Mouse (Mus musculus) Patski (cell line): ENCODE measurements around the gene Hectd3. TPM values are rescaled to one million over a fixed set of nuclear protein-coding genes. Genes with fewer than 3 reads are reported as not detected.

Source experiments
- ATAC-seq: fragments of 100-300 bp; one replicate; pipeline ENCODE4 v1.8.0; 2021
- CTCF ChIA-PET: fragments of 350-600 bp; sonication (Branson Sonifier 250); formaldehyde crosslinking; loops from one replicate; lab custom pipeline; 2022; ENCODE audit warnings: inconsistent platforms; lab: Charles Lee
- POLR2A ChIA-PET: fragments of 350-600 bp; sonication (Branson Sonifier 250); formaldehyde crosslinking; loops from one replicate; lab custom pipeline; 2022; ENCODE audit warnings: antibody characterized with exemption, inconsistent platforms; lab: Charles Lee
- DNase-seq: peaks from one replicate; pipeline ENCODE4 v3.0.0-alpha.2; 2011; ENCODE audit warnings: low read depth, low spot score
- H3K27me3 ChIP-seq: fragments of 371-371 bp; one replicate; pipeline ENCODE4 v1.5.1; 2021
- CTCF ChIP-seq: fragments of 100-300 bp; IDR thresholded peaks from one replicate; pipeline ENCODE4 v1.5.1; 2021
- in situ Hi-C: fragments of 300-500 bp; cut with MboI; formaldehyde crosslinking; loops from 3 replicates; pipeline ENCODE4 v1.11.1; 2018; ENCODE audit warnings: low pct_unique_long_range_greater_than_20kb, mixed read lengths
- polyA plus RNA-seq: library from polyadenylated mRNA; unstranded; gene quantifications from one replicate; pipeline ENCODE4 v1.2.3, GENCODE M21; 2021

Gene Hectd3
- 14.4 TPM for polyA plus RNA-seq

GRCm38 (mm10) chr4:116995131-116995797 is at the start of gene Hectd3:
Gene Hectd3 (plus strand): TSS chr4:116995317.
- ATAC-seq (peak; percentile 41), DNase-seq (no peak)
- no peaks in the 10 kb centered on the region for H3K27me3 ChIP-seq
- CTCF ChIA-PET: interaction anchor here (1.1 to 3.7 kb wide), 6 partner anchors 9 to 151 kb away, joined by 3 to 23 read pairs (median 5); no protein-coding TSS in a partner anchor
- POLR2A ChIA-PET: interaction anchor here (0.7 to 1.0 kb wide), 2 partner anchors 153 to 172 kb away, joined by 3 read pairs; no protein-coding TSS in a partner anchor
- no peak for TF ChIP-seq CTCF
- in situ Hi-C loops: loop anchor here (5.0 kb wide), 1 partner anchor 147 kb away; no protein-coding TSS in a partner anchor

DNA sequence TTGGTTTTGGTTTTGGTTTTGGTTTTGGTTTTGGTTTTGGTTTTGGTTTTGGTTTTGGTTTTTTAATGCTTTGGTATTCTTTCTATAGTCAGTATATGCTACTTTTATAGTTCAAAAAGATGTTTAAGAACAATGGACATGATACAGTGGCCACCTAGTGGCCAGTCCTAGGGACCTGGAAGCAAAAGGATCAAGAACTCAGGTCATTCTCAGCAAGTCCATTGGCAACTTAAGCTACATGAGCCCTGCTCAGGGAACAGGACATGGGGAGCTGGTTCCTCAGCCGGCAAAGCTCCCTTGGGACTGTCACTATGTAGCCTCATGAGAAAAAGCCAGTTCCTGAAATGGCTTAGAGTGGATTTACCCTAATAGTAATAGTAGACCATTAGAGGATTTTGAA is 43.5 kb upstream of the Hectd3 start:
- CTCF ChIA-PET: interaction anchor here (0.8 to 1.7 kb wide), 4 partner anchors 9 to 24 kb away, joined by 3 to 5 read pairs (median 4); no protein-coding TSS in a partner anchor
- TF ChIP-seq CTCF: peak; percentile 57
- POLR2A ChIA-PET: interaction anchor here (1.0 kb wide), 1 partner anchor 125 kb away, joined by 3 read pairs; no protein-coding TSS in a partner anchor
- ATAC-seq (no peak), DNase-seq (no peak)
- peaks cover 22% of the 10 kb centered on the region for H3K27me3 ChIP-seq
- in situ Hi-C loops: no loop called here

DNA sequence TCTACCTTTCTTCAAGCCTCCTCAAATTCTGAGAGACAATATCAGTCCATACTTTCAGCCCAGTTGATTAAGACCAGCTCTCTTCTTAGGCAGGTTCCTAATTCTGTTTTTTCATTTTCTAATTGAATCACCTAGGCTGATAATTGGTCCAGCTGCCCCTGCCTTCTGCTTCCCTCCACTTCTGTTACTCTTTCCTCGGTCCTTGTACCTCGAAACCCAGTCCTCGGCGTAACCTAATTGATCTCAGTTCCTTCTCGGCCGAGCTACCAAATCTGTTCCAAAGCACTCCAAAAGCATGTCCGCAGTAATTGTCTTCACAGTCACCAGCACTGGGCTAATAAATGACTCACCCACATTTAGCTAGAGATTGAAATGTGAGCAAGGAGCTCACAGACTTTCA is 40.2 kb upstream of the Hectd3 start:
- ATAC-seq (no peak), DNase-seq (no peak)
- in situ Hi-C loops: no loop called here
- TF ChIP-seq CTCF: no peak
- ChIA-PET CTCF (interaction anchor here (1.0 kb wide), 1 partner anchor 128 kb away, joined by 3 read pairs; no protein-coding TSS in a partner anchor), POLR2A (interaction anchor here (1.0 to 1.8 kb wide), 2 partner anchors 18 to 59 kb away, joined by 4 read pairs; no protein-coding TSS in a partner anchor)
- peaks cover 15% of the 10 kb centered on the region for H3K27me3 ChIP-seq

DNA sequence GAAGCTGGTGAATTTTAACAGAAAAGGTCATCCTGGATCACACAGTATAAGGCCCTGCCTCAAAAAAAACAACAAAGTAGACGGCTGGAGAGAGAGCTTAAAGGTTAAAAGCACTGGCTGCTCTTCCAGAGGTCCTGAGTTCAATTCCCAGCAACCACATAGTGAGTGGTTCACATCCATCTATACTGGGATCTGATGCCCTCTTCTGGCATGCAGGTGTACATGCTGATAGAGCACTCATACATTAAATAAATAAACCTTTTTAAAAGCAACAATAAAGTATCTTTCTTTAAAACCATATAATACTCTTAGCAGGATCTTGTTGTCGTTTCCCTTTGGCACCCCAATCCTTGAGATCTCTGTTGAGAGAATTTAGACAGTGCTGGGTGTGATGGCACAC is 18.6 kb upstream of the Hectd3 start:
- H3K27me3 ChIP-seq: peaks cover 9% of the 10 kb centered on the region
- no peak for DNase-seq
- in situ Hi-C loops: no loop called here
- no peak for ATAC-seq
- TF ChIP-seq CTCF: peak; percentile 38
- CTCF ChIA-PET: interaction anchor here (0.6 to 0.7 kb wide), 2 partner anchors 148 to 164 kb away, joined by 3 to 4 read pairs; no protein-coding TSS in a partner anchor
- POLR2A ChIA-PET: no interaction called here

GRCm38 (mm10) chr4:116985681-116986080 is 9.4 kb upstream of the Hectd3 start:
- ChIA-PET POLR2A (no interaction called here), CTCF (no interaction called here)
- no peaks in the 10 kb centered on the region for H3K27me3 ChIP-seq
- TF ChIP-seq CTCF: no peak
- in situ Hi-C loops: no loop called here
- ATAC-seq: no peak
- DNase-seq: no peak

- no peak for DNase-seq
- POLR2A ChIA-PET: interaction anchor here (0.5 kb wide), 1 partner anchor 53 kb away, joined by 3 read pairs; no protein-coding TSS in a partner anchor
- in situ Hi-C loops: no loop called here
- CTCF ChIA-PET: interaction anchor here (1.5 kb wide), 1 partner anchor 159 kb away, joined by 3 read pairs; no protein-coding TSS in a partner anchor
- TF ChIP-seq CTCF: no peak
- H3K27me3 ChIP-seq: no peaks in the 10 kb centered on the region
- no peak for ATAC-seq
Observed at GRCm38 (mm10) chr4:116986400-116987121, 8.6 kb upstream of the Hectd3 start.

- no peak for TF ChIP-seq CTCF
- ATAC-seq: no peak
- H3K27me3 ChIP-seq: no peaks in the 10 kb centered on the region
- ChIA-PET CTCF (interaction anchor here (1.5 kb wide), 1 partner anchor 159 kb away, joined by 3 read pairs; no protein-coding TSS in a partner anchor), POLR2A (interaction anchor here (0.5 kb wide), 1 partner anchor 52 kb away, joined by 3 read pairs; no protein-coding TSS in a partner anchor)
- in situ Hi-C loops: no loop called here
- no peak for DNase-seq
Observed at GRCm38 (mm10) chr4:116987122-116987456, 8.0 kb upstream of the Hectd3 start.

DNA sequence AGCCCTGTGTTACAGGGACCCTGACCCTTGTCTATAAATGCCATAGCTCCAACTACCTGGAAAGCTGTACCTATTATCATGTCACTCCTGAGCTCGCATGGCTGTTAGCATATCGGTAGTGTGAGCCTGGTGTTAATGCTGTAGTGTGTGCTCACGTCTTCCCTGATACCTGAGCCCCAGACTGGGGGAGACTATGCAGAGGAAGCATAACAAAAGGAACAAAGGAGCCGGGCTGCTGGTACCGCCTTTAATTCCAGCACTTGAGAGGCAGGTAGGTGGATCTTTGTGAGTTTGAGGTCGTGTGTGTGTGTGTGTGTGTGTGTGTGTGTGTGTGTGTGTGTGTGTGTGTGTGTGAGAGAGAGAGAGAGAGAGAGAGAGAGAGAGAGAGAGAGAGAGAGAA is 5.4 kb upstream of the Hectd3 start:
- ChIA-PET CTCF (interaction anchor here (1.0 to 1.3 kb wide), 2 partner anchors 162 to 163 kb away, joined by 3 read pairs; no protein-coding TSS in a partner anchor), POLR2A (interaction anchor here (0.9 kb wide), 1 partner anchor 143 kb away, joined by 3 read pairs; no protein-coding TSS in a partner anchor)
- TF ChIP-seq CTCF: no peak
- ATAC-seq (no peak), DNase-seq (no peak)
- no peaks in the 10 kb centered on the region for H3K27me3 ChIP-seq
- in situ Hi-C loops: loop anchor here (5.0 kb wide), 2 partner anchors 167 to 272 kb away; partner anchors contain the start of gene Hpdl

- ATAC-seq: no peak
- no peak for TF ChIP-seq CTCF
- POLR2A ChIA-PET: no interaction called here
Observed at GRCm38 (mm10) chr4:116991366-116991765, 3.8 kb upstream of the Hectd3 start.

More at GRCm38 (mm10) chr4:116991366-116991765, 3.8 kb upstream of the Hectd3 start:
- in situ Hi-C loops: loop anchor here (5.0 kb wide), 2 partner anchors 169 to 274 kb away; partner anchors contain the start of gene Hpdl
- CTCF ChIA-PET: interaction anchor here (1.2 to 1.9 kb wide), 4 partner anchors 11 to 166 kb away, joined by 3 to 5 read pairs (median 4); no protein-coding TSS in a partner anchor
- DNase-seq: peak; percentile 20
- no peaks in the 10 kb centered on the region for H3K27me3 ChIP-seq
